Mouse (Mus musculus) adrenal gland, postnatal 4 days (tissue): ENCODE results near the gene Smg6. TPM values are rescaled to one million over a fixed set of nuclear protein-coding genes. Genes with fewer than 3 reads are reported as not detected.

ENCODE experiments used
- DNase-seq, 2 experiments: peaks; one replicate each; pipeline ENCODE4 v3.0.0; 2021 to 2022; ENCODE audit warnings: low spot score in 2 of 2, mixed read lengths in 2 of 2
- microRNA-seq: library from miRNA; unstranded; fragments of <30 nt; microRNA quantifications from one replicate; pipeline ENCODE4 v1.2.0, GENCODE M21; 2021
- total RNA-seq, 2 experiments: library from RNA; stranded (reverse); gene quantifications; 2 replicates each; pipeline ENCODE4 v1.2.3; 2021

Smg6 gene
- total RNA-seq, 2 experiments from 2014 or later = 32.7 to 37.8 TPM

DNA sequence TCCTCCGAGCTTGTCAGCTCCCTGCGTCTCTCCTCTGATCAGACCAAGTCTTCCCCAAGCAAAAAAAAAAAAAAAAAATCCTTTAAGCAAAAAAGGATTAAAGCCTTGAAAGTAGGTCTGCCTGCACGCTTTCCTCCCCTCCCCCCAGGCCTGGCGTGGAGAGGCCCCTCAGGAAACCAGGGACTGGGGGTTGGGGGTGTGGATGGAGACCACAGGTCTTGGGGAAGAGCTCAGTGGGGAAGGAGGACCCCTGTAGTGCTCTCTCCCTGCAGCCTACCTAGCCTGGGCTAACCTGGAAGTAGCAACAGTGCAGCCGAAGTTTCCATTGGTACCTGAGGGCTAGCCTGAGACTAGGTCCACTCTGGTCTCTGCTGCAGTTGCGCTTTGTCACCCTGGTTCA is 285.1 kb downstream of the Smg6 start:
- DNase-seq = no peak

- DNase-seq = no peak
Measured at GRCm38 (mm10) chr11:75212031-75212667, 286.5 kb downstream of the Smg6 start.

DNA sequence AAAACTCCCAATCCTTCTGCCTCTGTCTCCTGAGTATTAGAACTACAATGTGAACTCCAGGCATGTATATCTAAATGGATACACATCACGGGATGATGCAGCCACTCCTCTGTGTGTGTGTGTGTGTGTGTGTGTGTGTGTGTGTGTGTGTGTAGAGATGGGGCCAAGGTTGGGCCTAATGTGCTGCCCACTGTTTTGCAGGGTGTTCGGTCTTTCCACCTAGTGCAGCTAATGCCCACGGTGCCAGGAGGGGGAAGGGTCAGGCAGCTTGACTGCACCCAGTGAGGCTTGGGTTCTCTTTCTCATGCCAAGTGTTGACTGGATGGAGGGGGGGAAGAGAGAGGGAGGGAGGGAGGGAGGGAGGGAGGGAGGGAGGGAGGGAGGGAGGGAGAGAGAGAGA is 287.3 kb downstream of the Smg6 start:
- no peak for DNase-seq

DNA sequence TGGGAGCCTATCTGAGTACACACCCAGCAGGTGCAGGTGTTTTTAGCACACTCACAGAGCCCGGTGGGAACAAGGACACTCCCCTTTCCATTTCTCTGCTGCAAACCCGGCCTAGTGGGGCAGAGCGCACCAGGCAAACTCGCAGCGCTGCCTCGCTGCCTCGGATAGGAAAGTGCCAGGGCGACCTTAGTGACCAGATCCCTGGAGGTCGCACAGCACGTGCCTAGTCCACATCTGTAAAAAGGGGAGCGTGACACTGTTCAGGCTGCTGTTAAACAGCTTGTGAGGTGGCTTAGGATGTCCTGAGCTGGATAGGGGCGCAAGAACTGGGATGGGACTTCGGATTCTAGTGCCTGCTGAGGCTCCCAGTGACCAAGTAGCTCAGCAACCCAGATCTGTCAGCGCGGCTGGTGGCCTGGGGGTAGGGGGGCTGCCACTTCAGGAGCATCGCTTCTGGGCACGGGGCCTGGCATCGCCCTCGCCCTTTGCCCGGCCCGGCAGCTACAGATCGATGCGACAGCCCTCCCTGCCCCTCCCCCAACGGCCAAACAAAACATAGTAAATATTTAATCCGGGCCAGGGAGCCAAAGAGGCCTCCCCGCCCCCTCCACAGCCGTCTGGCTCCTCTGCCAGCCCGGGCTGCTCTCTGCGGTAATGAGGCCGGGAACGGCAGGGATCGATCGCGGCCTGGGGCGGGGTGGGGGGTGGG is 287.9 kb downstream of the Smg6 start:
- DNase-seq = peak in 1 of 2 experiments; percentile 22

Small RNA genes lying within 50 kb of the gene (microRNA-seq; reads per million reads assigned to microRNA genes)
- 798 reads per million, percentile 74 among the genes with 10 or more reads in this experiment for gene Mir132
- gene Mir212 = 49.4 reads per million, percentile 38 among the genes with 10 or more reads in this experiment

Other genes with a start within 250 kb of the Smg6 start
- gene Pafah1b1, start 201.2 kb upstream of the Smg6 start, total RNA-seq = 100 to 1,000 TPM; 165 to 177 TPM
- 10 to 100 TPM; 19.0 to 19.9 TPM for gene Mettl16, start 155.0 kb upstream of the Smg6 start, total RNA-seq
- 10 to 100 TPM; 29.0 to 35.9 TPM for gene Mnt, start 94.9 kb upstream of the Smg6 start, total RNA-seq
- 10 to 100 TPM; 26.3 to 31.9 TPM for gene Sgsm2, start 28.8 kb upstream of the Smg6 start, total RNA-seq
- gene Tsr1, start 27.8 kb upstream of the Smg6 start, total RNA-seq = 10 to 100 TPM; 39.7 to 42.3 TPM
- 10 to 100 TPM; 36.0 to 40.5 TPM for gene Srr, start 125 bp downstream of the Smg6 start, total RNA-seq
- 10 to 100 TPM; 22.9 to 29.2 TPM for gene Hic1, start 243.7 kb downstream of the Smg6 start, total RNA-seq